10 mouse cellular contexts compared by ENCODE assay signal in the genomic region with DNA sequence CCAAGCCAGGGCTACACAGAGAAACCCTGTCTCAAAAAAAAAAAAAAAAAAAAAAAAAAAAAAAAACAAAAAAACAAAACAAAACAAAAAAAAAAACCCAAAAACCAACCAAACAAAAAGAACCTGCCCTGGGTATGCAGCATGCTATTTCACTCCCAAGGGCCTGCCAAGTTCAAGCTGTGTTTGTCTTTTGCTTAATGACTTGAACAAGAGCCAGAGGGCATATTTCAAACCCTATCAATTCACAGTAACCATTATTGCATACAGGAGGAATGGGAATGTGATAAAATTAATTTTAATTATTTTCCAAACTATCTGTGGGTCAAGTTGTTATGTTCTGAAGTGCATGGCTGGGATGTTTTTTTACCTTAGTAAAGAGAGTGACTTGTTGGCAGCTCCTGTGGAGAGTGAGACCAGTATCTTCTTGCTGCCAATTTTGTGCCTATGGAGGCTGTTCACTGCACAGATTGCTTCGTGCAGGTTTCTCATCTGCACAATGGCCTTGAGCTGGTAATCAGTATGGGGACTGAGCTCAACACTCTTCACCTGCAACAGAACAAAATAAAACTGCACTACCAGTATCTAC.
"Had no signal": no experiment of that assay in that cellular context is flagged by ENCODE, and none has a peak within 500 bp of the region (broad histone marks: within the 10 kb centered on the region; RNA-seq: fewer than 3 reads in every experiment).

No protein-coding gene starts in this region.

- DNase-seq: kidney, adult 9 months; kidney, postnatal 36 days; layer of hippocampus, adult 9-11 months; layer of hippocampus, postnatal 36 days; left cerebral cortex, postnatal 4 days; liver, embryonic 13.5 days; right cerebral cortex, postnatal 14 days; thymus, adult 2 months; thymus, postnatal 25 days had no signal

- ATAC-seq: midbrain, embryonic 16.5 days had no signal
